Mouse (Mus musculus) G1E (cell line): ENCODE results near the gene Tnnt3. TPM values are rescaled to one million over a fixed set of nuclear protein-coding genes. Genes with fewer than 3 reads are reported as not detected.

Source experiments
- ATAC-seq: 2 replicates; pipeline ENCODE4 v1.8.0; 2016; ENCODE audit warnings: mild to moderate bottlenecking; ENCODE audit not compliant: insufficient number of reproducible peaks, poor library complexity, low FRiP score, severe bottlenecking; ENCODE audit errors: extremely low read depth
- DNase-seq: peaks from one replicate; pipeline ENCODE4 v3.0.0; 2012; ENCODE audit warnings: low spot score
- H3K27me3 ChIP-seq: 2 replicates; pipeline ENCODE4 v1.6.1; 2012; ENCODE audit warnings: mild to moderate bottlenecking, low read length, inconsistent platforms; ENCODE audit not compliant: insufficient read depth
- H3K36me3 ChIP-seq: replicated peaks from 2 replicates; pipeline ENCODE3; 2012; ENCODE audit warnings: mild to moderate bottlenecking, inconsistent platforms
- H3K4me1 ChIP-seq: 2 replicates; pipeline ENCODE4 v1.6.1; 2012; ENCODE audit warnings: low read depth, low read length, inconsistent platforms, mixed read lengths; ENCODE audit not compliant: insufficient read depth
- H3K4me3 ChIP-seq: 2 replicates; pipeline ENCODE4 v1.5.1; 2012; ENCODE audit warnings: low read depth, mild to moderate bottlenecking, inconsistent platforms, low read length, moderate library complexity, mixed read lengths
- H3K9me3 ChIP-seq: replicated peaks from 2 replicates; pipeline ENCODE4 v1.6.1; 2012; ENCODE audit warnings: inconsistent platforms
- CTCF ChIP-seq: IDR thresholded peaks from 2 replicates; pipeline ENCODE4 v1.5.1; 2012; ENCODE audit warnings: low read depth, low read length, inconsistent platforms, mixed read lengths
- GATA1 ChIP-seq: IDR thresholded peaks from 2 replicates; pipeline ENCODE4 v1.6.1; 2012; ENCODE audit warnings: borderline replicate concordance, low read length, inconsistent platforms, mixed read lengths
- GATA2 ChIP-seq: IDR thresholded peaks from 2 replicates; pipeline ENCODE4 v1.6.1; 2012; ENCODE audit warnings: low read depth, low read length, inconsistent platforms, borderline replicate concordance
- POLR2AphosphoS5 ChIP-seq: IDR thresholded peaks from 2 replicates; pipeline ENCODE4 v1.6.1; 2012; ENCODE audit warnings: low read depth, low read length, inconsistent platforms; ENCODE audit not compliant: insufficient replicate concordance
- TAL1 ChIP-seq: conservative IDR thresholded peaks from 2 replicates; pipeline ENCODE4 v1.6.1; 2012; ENCODE audit warnings: low read depth, low read length, inconsistent platforms, mixed read lengths
- polyA plus RNA-seq: library from polyadenylated mRNA; stranded (reverse); fragments of >175 nt; gene quantifications from 2 replicates; pipeline ENCODE4 v1.2.3, GENCODE M21; 2012
- total RNA-seq, 2 experiments: library from RNA; stranded (forward) in 1 of 2; stranded (reverse) in 1 of 2; fragments of 200-1000 nt in 1 of 2; fragments of >200 nt in 1 of 2; fragmentation: Nextera tagmentation in 1 of 2; gene quantifications; 2 replicates each; pipeline ENCODE4 v1.2.3; 2014 to 2017

The Tnnt3 gene
- total and polyA plus RNA-seq, 3 experiments = not detected

- Histone ChIP-seq H3K4me1 (no peaks in the 10 kb centered on the region), H3K27me3 (peaks cover 13% of the 10 kb centered on the region), H3K9me3 (no peaks in the 10 kb centered on the region), H3K36me3 (no peaks in the 10 kb centered on the region), H3K4me3 (no peak overlapping the region)
- DNase-seq (no peak), ATAC-seq (peak; percentile 22; the same call in 1 of the 2 replicates)
- no peak for TF ChIP-seq GATA2
- TF ChIP-seq GATA1 = no peak
- TF ChIP-seq TAL1 = no peak
- TF ChIP-seq CTCF = no peak
- TF ChIP-seq POLR2AphosphoS5 = no peak
Observed at GRCm38 (mm10) chr7:142497775-142498174, 861 bp upstream of the Tnnt3 start.

- Histone ChIP-seq H3K36me3 (no peaks in the 10 kb centered on the region), H3K27me3 (peaks cover 12% of the 10 kb centered on the region), H3K9me3 (no peaks in the 10 kb centered on the region), H3K4me1 (no peaks in the 10 kb centered on the region), H3K4me3 (no peak overlapping the region)
- DNase-seq (no peak), ATAC-seq (no peak)
- no peak for TF ChIP-seq CTCF
- TF ChIP-seq GATA2 = no peak
- no peak for TF ChIP-seq POLR2AphosphoS5
- TF ChIP-seq GATA1 = no peak
- no peak for TF ChIP-seq TAL1
Observed at GRCm38 (mm10) chr7:142499010-142499721, 530 bp downstream of the Tnnt3 start.

DNA sequence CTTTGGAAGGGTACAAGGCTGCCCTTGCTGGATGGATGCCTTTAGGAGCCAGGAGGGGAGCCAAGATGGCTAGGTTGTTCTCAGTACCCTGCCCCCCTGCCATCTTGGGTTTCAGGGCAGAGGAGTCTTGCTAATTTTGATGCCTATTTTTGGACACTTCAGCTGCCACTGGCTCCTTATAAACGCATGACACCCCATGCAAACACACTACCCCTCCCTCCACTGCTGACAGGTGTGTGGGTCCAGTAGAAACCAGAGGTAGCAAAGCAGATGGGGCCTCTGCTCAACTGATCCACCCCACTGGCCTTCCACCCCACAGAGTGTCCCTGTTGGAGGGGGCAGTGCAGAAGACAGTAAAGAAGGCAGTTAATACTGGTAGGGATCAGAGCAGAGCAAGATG lies 1.4 kb downstream of the Tnnt3 start:
- no peak for TF ChIP-seq POLR2AphosphoS5
- Histone ChIP-seq H3K4me1 (no peaks in the 10 kb centered on the region), H3K36me3 (no peaks in the 10 kb centered on the region)

DNA sequence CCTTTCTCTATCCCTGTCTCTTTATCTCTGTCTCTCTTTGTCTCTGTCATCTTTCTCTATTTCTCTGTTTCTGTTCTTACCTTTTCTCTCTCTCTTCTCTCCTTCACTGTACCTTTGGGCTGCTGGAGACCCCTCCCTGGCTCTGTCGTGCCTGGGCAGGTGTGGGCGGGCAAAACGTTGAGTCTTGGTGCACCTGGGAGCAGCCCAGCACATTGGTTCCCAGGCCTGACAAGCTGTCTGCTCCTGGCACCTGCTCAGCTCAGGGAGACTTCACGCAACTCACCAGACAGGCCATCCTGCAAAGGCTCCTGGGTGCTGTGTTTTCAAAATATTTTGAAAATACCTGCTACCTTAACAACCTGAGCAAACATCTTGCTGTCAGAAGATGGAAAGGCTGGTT lies 4.6 kb downstream of the Tnnt3 start:
- H3K9me3 ChIP-seq = no peaks in the 10 kb centered on the region
- no peak for TF ChIP-seq TAL1
- TF ChIP-seq GATA1 = no peak
- no peak for TF ChIP-seq POLR2AphosphoS5
- DNase-seq (no peak), ATAC-seq (no peak)
- H3K4me1 ChIP-seq = no peaks in the 10 kb centered on the region
- H3K4me3 ChIP-seq = no peak overlapping the region
- H3K36me3 ChIP-seq = no peaks in the 10 kb centered on the region
- H3K27me3 ChIP-seq = peaks cover 32% of the 10 kb centered on the region

More for the DNA sequence above, 1.4 kb downstream of the Tnnt3 start:
- Histone ChIP-seq H3K4me3 (no peak overlapping the region), H3K9me3 (no peaks in the 10 kb centered on the region), H3K27me3 (peaks cover 12% of the 10 kb centered on the region)
- DNase-seq (no peak), ATAC-seq (no peak)

GRCm38 (mm10) chr7:142505942-142506341 lies 7.3 kb downstream of the Tnnt3 start:
- DNase-seq = no peak
- Histone ChIP-seq H3K9me3 (no peaks in the 10 kb centered on the region), H3K27me3 (peaks cover 36% of the 10 kb centered on the region), H3K4me1 (no peaks in the 10 kb centered on the region), H3K4me3 (no peak overlapping the region), H3K36me3 (no peaks in the 10 kb centered on the region)
- no peak for ATAC-seq
- TF ChIP-seq CTCF = no peak
- TF ChIP-seq POLR2AphosphoS5 = no peak
- TF ChIP-seq GATA2 = no peak
- no peak for TF ChIP-seq TAL1
- no peak for TF ChIP-seq GATA1

- Histone ChIP-seq H3K4me3 (no peak overlapping the region), H3K36me3 (no peaks in the 10 kb centered on the region), H3K9me3 (no peaks in the 10 kb centered on the region), H3K4me1 (no peaks in the 10 kb centered on the region), H3K27me3 (peaks cover 41% of the 10 kb centered on the region)
- TF ChIP-seq TAL1 = no peak
- TF ChIP-seq POLR2AphosphoS5 = no peak
- no peak for TF ChIP-seq GATA2
- TF ChIP-seq CTCF = no peak
- TF ChIP-seq GATA1 = no peak
- ATAC-seq (no peak), DNase-seq (no peak)
Observed at GRCm38 (mm10) chr7:142506501-142506900, 7.9 kb downstream of the Tnnt3 start.

- DNase-seq = no peak
- H3K4me3 ChIP-seq = no peak overlapping the region
- no peaks in the 10 kb centered on the region for H3K4me1 ChIP-seq
- ATAC-seq = no peak
- H3K36me3 ChIP-seq = no peaks in the 10 kb centered on the region
- no peak for TF ChIP-seq CTCF
- TF ChIP-seq POLR2AphosphoS5 = no peak
- TF ChIP-seq GATA2 = no peak
- no peak for TF ChIP-seq TAL1
- no peak for TF ChIP-seq GATA1
- H3K9me3 ChIP-seq = no peaks in the 10 kb centered on the region
- H3K27me3 ChIP-seq = peaks cover 38% of the 10 kb centered on the region
Observed at GRCm38 (mm10) chr7:142507453-142507852, 8.8 kb downstream of the Tnnt3 start.
